Mouse (Mus musculus): Measurements from ENCODE around the gene Adcy1. TPM values are rescaled to one million over a fixed set of nuclear protein-coding genes. Genes with fewer than 3 reads are reported as not detected.

Gene Adcy1
- polyA plus RNA-seq, 2 experiments = 0.13 to 0.24 TPM

DNA sequence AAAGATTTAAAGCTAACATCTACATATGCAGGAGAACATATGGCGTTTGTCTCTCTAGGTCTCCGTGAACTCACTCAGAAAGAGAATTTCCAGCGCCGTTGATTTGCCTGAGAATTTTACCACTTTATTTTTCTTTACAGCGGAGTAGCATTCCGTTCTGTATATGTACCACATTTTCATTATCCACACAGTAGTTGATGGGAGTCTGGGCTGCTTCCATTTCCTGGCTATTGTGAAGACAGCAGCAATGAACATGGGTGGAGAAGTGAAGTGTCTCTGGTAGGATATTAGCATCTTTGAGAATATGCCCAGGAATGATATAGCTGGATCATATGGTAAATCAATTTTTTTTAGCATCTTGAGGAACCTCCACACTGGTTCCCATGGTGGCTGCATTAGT is 31.6 kb downstream of the Adcy1 start:
- H3K4me3 ChIP-seq (ENCODE audit: insufficient read depth in 1 of 2, low read depth in 2 of 2, low read length in 2 of 2) = no peak overlapping the region
- no peak overlapping the region for H3K4me2 ChIP-seq (ENCODE audit: low read depth)
- WGBS (ENCODE audit: insufficient replicate concordance) = 75% methylated on average over 6 of the region's 6 CpGs
- H3K9me3 ChIP-seq (ENCODE audit: control insufficient read depth, low read length) = no peaks in the 10 kb centered on the region
- no peaks in the 10 kb centered on the region for H3K36me3 ChIP-seq (replicated peaks; ENCODE audit: control insufficient read depth, insufficient read depth, low read depth)
- H3K27ac ChIP-seq = no peak overlapping the region
- TF ChIP-seq EP300 (IDR thresholded peaks at IDR 0.05; ENCODE audit: low read depth) = no peak
- no peak for TF ChIP-seq CTCF (IDR thresholded peaks at IDR 0.05; ENCODE audit: low read depth)
- DNase-seq (ENCODE audit: low read depth in 3 of 3, low spot score in 3 of 3) (no peak), ATAC-seq (ENCODE audit: insufficient read depth) (no peak)
- no peaks in the 10 kb centered on the region for H3K27me3 ChIP-seq (ENCODE audit: control insufficient read depth, insufficient read depth, low read length)
- H3K4me1 ChIP-seq (replicated peaks; ENCODE audit: control insufficient read depth in 2 of 2, insufficient read depth in 2 of 2, low read length in 1 of 2) = no peaks in the 10 kb centered on the region
- H3K9ac ChIP-seq (replicated peaks) = no peak overlapping the region

DNA sequence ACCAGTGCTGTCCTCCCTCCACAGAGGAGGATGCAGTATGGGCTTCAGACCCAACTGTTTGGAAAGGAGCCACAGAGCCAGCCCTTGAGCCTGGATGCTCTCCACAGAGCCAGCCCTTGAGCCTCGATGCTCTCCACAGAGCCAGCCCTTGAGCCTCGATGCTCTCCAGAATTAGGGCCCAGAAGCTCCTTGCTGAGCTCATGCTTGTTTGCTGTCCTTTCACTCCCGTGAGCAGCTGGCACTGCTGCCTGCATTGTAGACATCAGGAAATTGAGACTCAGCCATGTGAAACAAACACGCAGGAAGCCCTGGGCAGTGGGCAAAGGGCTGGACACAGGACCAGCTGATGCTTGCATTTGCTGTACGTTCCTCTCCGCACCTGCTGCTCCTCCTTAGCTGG is 38.4 kb downstream of the Adcy1 start:
- no peak for TF ChIP-seq EP300 (IDR thresholded peaks at IDR 0.05; ENCODE audit: low read depth)
- TF ChIP-seq CTCF (IDR thresholded peaks at IDR 0.05; ENCODE audit: low read depth) = no peak
- Histone ChIP-seq H3K27me3 (ENCODE audit: control insufficient read depth, insufficient read depth, low read length) (no peaks in the 10 kb centered on the region), H3K4me1 (replicated peaks; ENCODE audit: control insufficient read depth in 2 of 2, insufficient read depth in 2 of 2, low read length in 1 of 2) (no peaks in the 10 kb centered on the region), H3K36me3 (replicated peaks; ENCODE audit: control insufficient read depth, insufficient read depth, low read depth) (no peaks in the 10 kb centered on the region), H3K4me3 (ENCODE audit: insufficient read depth in 1 of 2, low read depth in 2 of 2, low read length in 2 of 2) (no peak overlapping the region), H3K4me2 (ENCODE audit: low read depth) (no peak overlapping the region), H3K27ac (no peak overlapping the region), H3K9ac (replicated peaks) (no peak overlapping the region), H3K9me3 (ENCODE audit: control insufficient read depth, low read length) (no peaks in the 10 kb centered on the region)
- 54% methylated on average over 6 of the region's 6 CpGs for WGBS (ENCODE audit: insufficient replicate concordance)
- DNase-seq (ENCODE audit: low read depth in 3 of 3, low spot score in 3 of 3) (no peak), ATAC-seq (ENCODE audit: insufficient read depth) (no peak)

DNA sequence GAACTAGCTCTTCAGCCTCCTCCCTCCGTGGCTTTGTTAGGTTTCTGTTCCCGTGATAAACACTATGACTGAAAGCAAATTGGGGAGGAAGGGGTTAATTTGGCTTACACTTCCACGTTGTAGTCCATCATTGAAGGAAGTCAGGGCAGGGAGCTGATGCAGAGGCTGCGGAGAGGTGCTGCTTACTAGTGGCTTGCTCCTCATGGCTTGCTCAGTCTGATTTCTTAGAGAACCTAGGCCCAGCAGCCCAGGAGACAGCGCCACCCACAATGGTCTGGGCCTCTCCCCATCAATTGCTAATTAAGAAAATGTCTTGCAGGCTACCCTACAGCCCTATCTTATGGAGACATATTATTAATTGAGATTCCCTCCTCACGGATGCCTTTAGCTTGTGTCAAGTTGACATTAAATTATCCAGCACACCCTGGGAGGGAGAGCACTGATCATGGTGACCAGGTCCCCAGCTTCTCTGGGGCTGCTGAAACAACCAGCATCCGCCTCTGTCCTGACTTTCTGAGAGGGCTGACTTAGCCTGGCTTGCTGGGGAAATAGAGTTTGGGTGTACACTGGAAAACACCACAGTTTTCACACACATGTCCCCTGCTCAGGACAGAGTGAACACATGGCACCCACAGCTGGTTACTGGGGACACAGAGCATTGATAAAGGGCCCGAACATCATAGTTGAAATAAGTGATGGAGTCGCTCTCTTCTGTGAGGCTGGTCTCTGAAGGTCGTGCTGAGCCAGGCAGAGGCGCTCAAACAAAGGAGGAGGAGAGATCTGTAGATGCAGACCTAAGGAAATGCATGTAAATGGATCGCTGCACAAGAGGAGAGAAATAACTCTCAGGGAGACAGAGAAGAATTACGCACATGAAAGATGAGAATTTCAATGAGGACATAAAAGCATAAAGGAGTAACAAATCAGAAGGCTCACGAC is 39.2 kb downstream of the Adcy1 start:
- 55% methylated on average over 14 of the region's 14 CpGs for WGBS (ENCODE audit: insufficient replicate concordance)
- no peak for ATAC-seq (ENCODE audit: insufficient read depth)

DNA sequence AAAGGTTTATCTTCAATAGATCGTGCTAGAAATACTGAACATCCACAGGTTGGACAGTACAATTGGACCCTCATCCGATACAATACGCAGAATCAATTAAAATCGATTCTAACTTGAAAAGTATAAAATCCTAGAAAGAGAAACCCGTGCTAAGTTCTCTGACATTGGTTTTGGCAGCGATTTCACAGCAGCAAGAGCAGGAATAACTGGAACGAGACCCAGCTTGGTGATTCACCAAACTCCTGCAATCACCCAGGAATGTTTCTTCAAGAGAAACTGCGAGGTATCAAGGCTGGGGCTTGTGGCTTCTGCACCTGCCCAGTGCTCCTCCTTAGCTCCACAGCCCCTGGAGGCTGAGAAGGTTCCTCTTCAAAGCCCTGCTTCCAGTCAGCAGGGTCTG is 42.0 kb downstream of the Adcy1 start:
- Histone ChIP-seq H3K4me2 (ENCODE audit: low read depth) (no peak overlapping the region), H3K4me1 (replicated peaks; ENCODE audit: control insufficient read depth in 2 of 2, insufficient read depth in 2 of 2, low read length in 1 of 2) (no peaks in the 10 kb centered on the region), H3K27ac (no peak overlapping the region), H3K27me3 (ENCODE audit: control insufficient read depth, insufficient read depth, low read length) (no peaks in the 10 kb centered on the region), H3K4me3 (ENCODE audit: insufficient read depth in 1 of 2, low read depth in 2 of 2, low read length in 2 of 2) (no peak overlapping the region), H3K9me3 (ENCODE audit: control insufficient read depth, low read length) (no peaks in the 10 kb centered on the region), H3K9ac (replicated peaks) (no peak overlapping the region), H3K36me3 (replicated peaks; ENCODE audit: control insufficient read depth, insufficient read depth, low read depth) (no peaks in the 10 kb centered on the region)
- no peak for TF ChIP-seq CTCF (IDR thresholded peaks at IDR 0.05; ENCODE audit: low read depth)
- whole genome bisulfite sequencing (ENCODE audit: insufficient replicate concordance) = 60% methylated on average over 8 of the region's 8 CpGs
- DNase-seq (ENCODE audit: low read depth in 3 of 3, low spot score in 3 of 3) (no peak), ATAC-seq (ENCODE audit: insufficient read depth) (no peak)

More for the DNA sequence above, 39.2 kb downstream of the Adcy1 start:
- no peak overlapping the region for H3K9ac ChIP-seq (replicated peaks)
- no peak overlapping the region for H3K4me3 ChIP-seq (ENCODE audit: insufficient read depth in 1 of 2, low read depth in 2 of 2, low read length in 2 of 2)
- no peak for DNase-seq (ENCODE audit: low read depth in 3 of 3, low spot score in 3 of 3)
- H3K27me3 ChIP-seq (ENCODE audit: control insufficient read depth, insufficient read depth, low read length) = no peaks in the 10 kb centered on the region
- no peak overlapping the region for H3K4me2 ChIP-seq (ENCODE audit: low read depth)
- no peaks in the 10 kb centered on the region for H3K36me3 ChIP-seq (replicated peaks; ENCODE audit: control insufficient read depth, insufficient read depth, low read depth)
- TF ChIP-seq EP300 (IDR thresholded peaks at IDR 0.05; ENCODE audit: low read depth) (no peak), CTCF (IDR thresholded peaks at IDR 0.05; ENCODE audit: low read depth) (no peak)
- no peak overlapping the region for H3K27ac ChIP-seq
- H3K9me3 ChIP-seq (ENCODE audit: control insufficient read depth, low read length) = no peaks in the 10 kb centered on the region
- H3K4me1 ChIP-seq (replicated peaks; ENCODE audit: control insufficient read depth in 2 of 2, insufficient read depth in 2 of 2, low read length in 1 of 2) = no peaks in the 10 kb centered on the region

DNA sequence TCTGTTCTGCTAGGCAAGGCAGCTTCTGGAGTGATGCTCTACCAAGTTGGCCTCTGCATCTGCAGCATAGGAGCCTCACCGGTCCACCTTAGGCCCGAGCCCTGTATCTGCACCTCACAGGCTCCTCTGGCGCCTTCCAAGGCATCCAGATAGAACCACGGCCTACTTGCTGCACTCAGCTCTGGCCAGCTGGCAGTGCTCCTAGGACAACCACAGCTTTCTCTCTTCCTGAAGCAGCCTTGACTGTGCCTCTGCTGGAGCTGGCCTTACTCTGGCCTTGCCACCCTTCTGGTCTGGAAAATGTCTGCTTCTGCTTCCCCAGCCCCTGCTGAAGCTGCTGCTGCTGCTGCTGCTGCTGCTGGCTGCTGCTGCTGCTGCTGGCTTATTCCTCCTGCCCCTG is 45.8 kb downstream of the Adcy1 start:
- H3K4me3 ChIP-seq (ENCODE audit: insufficient read depth in 1 of 2, low read depth in 2 of 2, low read length in 2 of 2) = no peak overlapping the region
- no peaks in the 10 kb centered on the region for H3K4me1 ChIP-seq (replicated peaks; ENCODE audit: control insufficient read depth in 2 of 2, insufficient read depth in 2 of 2, low read length in 1 of 2)
- no peak overlapping the region for H3K27ac ChIP-seq
- H3K27me3 ChIP-seq (ENCODE audit: control insufficient read depth, insufficient read depth, low read length) = no peaks in the 10 kb centered on the region
- no peaks in the 10 kb centered on the region for H3K36me3 ChIP-seq (replicated peaks; ENCODE audit: control insufficient read depth, insufficient read depth, low read depth)
- WGBS (ENCODE audit: insufficient replicate concordance) = 61% methylated on average over 4 of the region's 4 CpGs
- no peak for DNase-seq (ENCODE audit: low read depth in 3 of 3, low spot score in 3 of 3)
- H3K9me3 ChIP-seq (ENCODE audit: control insufficient read depth, low read length) = no peaks in the 10 kb centered on the region
- TF ChIP-seq CTCF (IDR thresholded peaks at IDR 0.05; ENCODE audit: low read depth) = no peak
- TF ChIP-seq EP300 (IDR thresholded peaks at IDR 0.05; ENCODE audit: low read depth) = no peak
- H3K9ac ChIP-seq (replicated peaks) = no peak overlapping the region
- no peak for ATAC-seq (ENCODE audit: insufficient read depth)
- no peak overlapping the region for H3K4me2 ChIP-seq (ENCODE audit: low read depth)
